Mouse (Mus musculus): Measurements from ENCODE around the gene Rxfp2. TPM values are rescaled to one million over a fixed set of nuclear protein-coding genes. Genes with fewer than 3 reads are reported as not detected.

The Rxfp2 gene
- total RNA-seq, 2 experiments from 2014 or later: not detected

GRCm38 (mm10) chr5:150036286-150036685 lies 17.8 kb downstream of the Rxfp2 start:
- ATAC-seq (replicated peaks; ENCODE audit: poor library complexity): no peak

- no peak for ATAC-seq (replicated peaks; ENCODE audit: poor library complexity)
Observed at GRCm38 (mm10) chr5:150036918-150037317, 18.4 kb downstream of the Rxfp2 start.

- no peak for ATAC-seq (replicated peaks; ENCODE audit: poor library complexity)
Observed at GRCm38 (mm10) chr5:150044533-150044932, 26.1 kb downstream of the Rxfp2 start.

DNA sequence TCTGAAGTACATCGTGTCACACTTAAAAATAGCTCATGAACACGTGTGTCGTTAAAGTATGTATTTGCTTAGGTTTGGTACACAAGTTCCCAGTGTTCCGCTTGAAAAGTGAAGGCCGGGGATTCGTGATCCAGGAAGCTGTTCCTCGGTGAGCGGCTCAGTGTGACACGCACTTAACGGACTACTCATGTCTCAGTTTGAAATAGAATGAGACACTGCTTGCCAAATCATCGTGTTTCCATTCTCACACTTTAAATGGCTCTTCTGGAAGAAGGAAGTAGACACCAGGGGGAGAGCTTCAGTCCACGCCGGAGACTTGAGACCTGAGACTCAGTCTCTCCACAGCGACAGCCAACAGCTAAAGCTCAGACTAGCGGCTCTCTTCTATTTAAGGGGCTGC lies 28.0 kb downstream of the Rxfp2 start:
- no peak for ATAC-seq (replicated peaks; ENCODE audit: poor library complexity)

DNA sequence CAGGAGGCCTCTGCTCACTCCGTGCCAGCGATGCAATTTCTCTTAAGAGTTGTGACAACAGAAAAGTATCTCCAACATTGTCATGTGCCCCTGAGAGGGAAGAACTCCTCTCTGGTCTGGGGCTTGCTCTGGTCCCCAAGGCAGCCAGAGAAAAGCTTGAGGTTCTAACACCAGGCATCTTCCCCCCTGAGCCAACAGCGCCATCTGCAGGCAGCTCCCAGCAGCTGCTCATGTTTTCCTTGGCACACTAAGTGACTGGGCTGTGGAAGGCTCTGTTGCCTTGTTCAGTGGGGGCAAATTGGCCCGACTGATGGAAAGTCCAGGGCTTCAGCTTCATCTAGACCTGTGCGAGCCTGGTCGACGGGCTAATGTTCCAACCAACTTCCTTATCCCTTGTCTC lies 31.5 kb downstream of the Rxfp2 start:
- ATAC-seq (replicated peaks; ENCODE audit: poor library complexity): peak; percentile 62

GRCm38 (mm10) chr5:150051828-150052227 lies 33.4 kb downstream of the Rxfp2 start:
- peak; percentile 70 for ATAC-seq (replicated peaks; ENCODE audit: poor library complexity)

DNA sequence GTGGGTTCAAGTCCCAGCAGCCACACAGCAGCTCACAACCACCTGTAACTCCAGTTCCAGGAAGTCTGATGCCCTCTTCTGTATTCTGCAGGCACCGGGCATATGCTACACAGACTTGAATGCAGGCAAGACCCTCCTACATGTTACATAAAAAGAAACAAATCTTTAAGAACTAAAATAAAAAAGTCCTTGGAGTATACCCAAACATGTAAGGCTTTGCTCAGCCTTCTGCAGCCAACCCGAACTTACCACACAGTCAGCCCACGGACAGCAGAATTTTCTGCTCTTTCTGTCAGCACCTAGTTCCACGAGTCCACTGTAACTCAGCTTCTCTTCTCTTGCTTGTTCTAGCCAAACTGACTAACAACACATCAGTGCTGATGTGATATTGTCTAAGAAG lies 34.8 kb downstream of the Rxfp2 start:
- ATAC-seq (replicated peaks; ENCODE audit: poor library complexity): no peak

- ATAC-seq (replicated peaks; ENCODE audit: poor library complexity): no peak
Observed at GRCm38 (mm10) chr5:150053956-150054355, 35.5 kb downstream of the Rxfp2 start.

DNA sequence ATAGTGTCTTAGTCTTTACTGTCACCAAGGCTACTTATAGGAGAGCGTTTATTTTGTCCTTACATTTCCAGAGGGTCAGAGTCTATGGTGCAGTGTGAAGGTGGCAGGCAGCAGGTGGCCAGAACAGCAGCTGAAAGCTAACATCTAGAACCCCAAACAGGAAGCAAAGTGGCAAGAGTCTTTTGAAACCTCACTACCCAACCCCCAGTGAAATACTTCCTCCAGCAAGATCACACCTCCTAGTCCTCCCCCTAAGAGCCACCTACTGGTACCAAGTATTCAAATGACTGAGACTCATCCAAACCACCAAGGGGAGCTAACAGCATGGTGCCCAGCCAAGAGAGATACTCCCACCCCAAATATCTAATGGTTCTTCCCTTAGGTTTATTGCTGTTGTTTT lies 36.8 kb downstream of the Rxfp2 start:
- peak; percentile 83 for ATAC-seq (replicated peaks; ENCODE audit: poor library complexity)

GRCm38 (mm10) chr5:150056056-150056455 lies 37.6 kb downstream of the Rxfp2 start:
- no peak for ATAC-seq (replicated peaks; ENCODE audit: poor library complexity)

DNA sequence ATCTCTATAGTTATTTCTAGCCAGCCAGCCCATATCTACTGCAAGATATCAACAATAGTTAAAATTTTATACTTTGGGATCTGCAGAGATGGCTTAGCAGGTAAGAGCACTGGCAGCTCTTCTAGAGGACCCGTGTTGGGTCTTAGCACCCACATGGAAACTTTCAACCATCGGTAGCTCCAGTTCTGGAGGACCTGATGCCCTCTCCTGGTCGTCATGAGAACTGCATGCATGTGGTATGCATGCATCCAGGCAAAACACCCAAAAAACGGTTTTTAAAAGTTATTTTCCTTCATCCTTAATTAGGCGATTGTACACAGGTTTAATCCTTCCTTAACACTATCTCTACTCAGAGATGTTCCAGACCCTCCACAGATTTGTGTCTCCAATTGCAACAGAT lies 40.4 kb downstream of the Rxfp2 start:
- ATAC-seq (replicated peaks; ENCODE audit: poor library complexity): no peak

- ATAC-seq (replicated peaks; ENCODE audit: poor library complexity): no peak
Observed at GRCm38 (mm10) chr5:150059466-150059865, 41.0 kb downstream of the Rxfp2 start.

DNA sequence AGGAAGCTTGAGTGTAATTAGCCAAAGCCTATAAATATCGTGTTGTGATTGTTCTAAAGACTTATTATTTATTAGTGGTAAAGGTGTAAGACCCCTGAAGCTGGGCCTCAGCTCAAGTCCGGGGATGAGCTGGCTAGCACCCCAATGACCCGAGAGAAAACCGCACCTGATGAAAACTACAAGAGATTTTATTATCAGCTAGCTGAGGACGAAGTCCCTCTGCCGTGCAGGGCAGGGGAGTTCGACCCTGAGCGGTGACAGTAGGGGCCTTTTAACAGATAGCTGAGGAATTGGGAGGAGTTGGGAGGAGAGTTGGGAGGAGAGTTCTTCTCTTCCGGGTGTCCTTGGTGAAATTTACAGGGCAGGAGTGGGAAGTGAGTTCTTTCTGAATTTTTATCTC lies 42.6 kb downstream of the Rxfp2 start:
- no peak for ATAC-seq (replicated peaks; ENCODE audit: poor library complexity)

DNA sequence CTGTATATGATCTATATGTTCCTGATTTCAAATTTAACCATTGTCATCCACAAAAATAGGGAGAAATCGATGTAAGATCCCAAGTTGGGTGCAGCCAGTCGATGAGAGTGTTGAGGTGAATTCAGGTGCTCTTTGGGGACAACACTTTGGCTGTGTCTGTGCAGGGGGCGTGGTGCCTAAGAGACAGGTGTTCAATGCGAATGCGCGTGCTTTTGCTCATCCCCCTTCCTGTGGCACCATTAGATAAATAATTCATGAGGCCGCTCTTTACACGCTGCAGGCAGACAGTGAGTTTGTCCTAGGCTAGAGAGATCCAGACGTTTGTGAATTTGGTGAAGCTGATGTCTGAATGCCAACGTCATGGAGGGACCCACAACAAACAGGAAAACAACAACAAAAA lies 45.8 kb downstream of the Rxfp2 start:
- no peak for ATAC-seq (replicated peaks; ENCODE audit: poor library complexity)

DNA sequence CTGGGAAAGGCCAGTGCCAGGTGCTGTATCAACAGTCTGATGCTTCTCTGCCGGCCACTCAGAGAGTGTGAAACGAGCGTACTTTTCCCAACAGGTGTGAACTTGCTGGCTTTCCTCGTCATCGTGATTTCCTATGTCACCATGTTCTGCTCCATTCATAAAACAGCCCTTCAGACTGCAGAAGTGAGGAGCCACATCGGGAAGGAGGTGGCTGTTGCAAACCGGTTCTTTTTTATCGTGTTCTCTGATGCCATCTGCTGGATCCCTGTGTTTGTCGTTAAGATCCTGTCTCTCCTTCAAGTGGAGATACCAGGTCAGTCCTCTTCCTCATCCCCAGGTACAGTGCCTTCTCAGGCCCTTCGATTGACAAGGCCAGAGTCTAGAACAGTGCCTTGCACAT lies 51.6 kb downstream of the Rxfp2 start:
- no peak for ATAC-seq (replicated peaks; ENCODE audit: poor library complexity)

GRCm38 (mm10) chr5:150071738-150072137 lies 53.3 kb downstream of the Rxfp2 start:
- no peak for ATAC-seq (replicated peaks; ENCODE audit: poor library complexity)

GRCm38 (mm10) chr5:150079866-150080797 lies 61.7 kb downstream of the Rxfp2 start:
- ATAC-seq (replicated peaks; ENCODE audit: poor library complexity): no peak

GRCm38 (mm10) chr5:150082696-150083095 lies 64.2 kb downstream of the Rxfp2 start:
- ATAC-seq (replicated peaks; ENCODE audit: poor library complexity): no peak

DNA sequence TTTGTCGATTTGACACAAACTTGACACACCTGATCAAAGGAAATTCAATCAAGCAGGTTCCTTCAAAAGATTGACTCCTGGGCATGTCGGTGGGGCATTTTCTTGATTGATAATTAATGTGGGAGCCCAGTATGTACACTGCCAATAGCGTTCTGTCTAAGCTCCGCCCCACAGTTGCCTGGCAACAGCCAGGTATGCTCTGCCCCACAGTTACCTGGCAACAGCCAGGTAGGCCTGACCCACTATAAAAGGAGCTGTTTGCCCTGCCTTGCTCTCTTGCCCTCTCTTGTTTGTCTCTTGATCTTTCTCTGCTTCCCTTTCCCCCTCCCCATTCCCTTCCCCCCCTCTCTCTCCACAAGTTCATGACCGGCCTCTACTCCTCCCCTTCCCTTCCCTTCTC lies 64.7 kb downstream of the Rxfp2 start:
- ATAC-seq (replicated peaks; ENCODE audit: poor library complexity): no peak

DNA sequence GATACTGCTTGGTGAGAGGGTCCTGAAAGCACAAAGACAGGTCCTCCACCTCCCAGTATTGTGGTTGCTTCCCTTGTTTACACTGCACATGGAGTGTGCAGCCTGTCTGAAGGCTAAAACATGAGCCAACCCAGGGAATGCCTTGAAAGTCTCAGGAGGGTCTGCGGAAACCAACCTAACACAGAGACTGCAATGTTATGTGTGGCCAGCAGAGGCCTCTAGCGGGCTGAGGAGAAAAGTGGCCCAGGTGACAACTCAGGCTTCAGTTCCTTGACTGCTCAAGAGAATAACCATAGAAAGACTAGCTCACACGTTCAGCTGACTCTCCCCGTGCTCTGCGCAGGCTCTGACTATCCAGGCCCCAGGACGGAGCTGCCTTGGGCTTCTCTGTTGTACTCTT lies 79.1 kb downstream of the Rxfp2 start:
- peak; percentile 99 for ATAC-seq (replicated peaks; ENCODE audit: poor library complexity)

GRCm38 (mm10) chr5:150098754-150099153 lies 80.3 kb downstream of the Rxfp2 start:
- ATAC-seq (replicated peaks; ENCODE audit: poor library complexity): no peak

GRCm38 (mm10) chr5:150101789-150102188 lies 83.3 kb downstream of the Rxfp2 start:
- ATAC-seq (replicated peaks; ENCODE audit: poor library complexity): 0 out of 2 replicates have a peak, but pooled peaks have one; percentile 32

- ATAC-seq (replicated peaks; ENCODE audit: poor library complexity): peak; percentile 77
Observed at GRCm38 (mm10) chr5:150106358-150106757, 87.9 kb downstream of the Rxfp2 start.

Data from megakaryocyte progenitor cell, adult 5-6 weeks (primary cell).